In genomic region chr19:4782891-4783290, GRCm38 (mm10) we compare ENCODE assay signal across 25 mouse cellular contexts. TPM values are rescaled to one million over a fixed set of nuclear protein-coding genes. Genes with fewer than 3 reads are reported as not detected.
DNase-seq lines count a peak whose midpoint lies in the region; ATAC-seq and TF ChIP-seq lines count a peak whose summit lies in the region.
"Had no signal": no experiment of that assay in that cellular context is flagged by ENCODE, and none has a peak within 500 bp of the region (broad histone marks: within the 10 kb centered on the region; RNA-seq: fewer than 3 reads in every experiment).

No protein-coding gene starts in this region.

- no peak overlapping the region for H3K9ac ChIP-seq in kidney, embryonic 15.5 days
- H3K9ac ChIP-seq in lung, postnatal 0 days (replicated peaks; ENCODE audit: low read depth), result no peak overlapping the region
- H3K9ac ChIP-seq: embryonic facial prominence, embryonic 12.5 days; forebrain, embryonic 13.5 days had no signal

- peaks cover 93% of the 10 kb centered on the region for H3K36me3 ChIP-seq in kidney, embryonic 15.5 days
- H3K36me3 ChIP-seq in lung, postnatal 0 days (ENCODE audit: insufficient read depth, low read length), result peaks cover 17% of the 10 kb centered on the region

- no peak for ATAC-seq in kidney, embryonic 15.5 days (replicated peaks; ENCODE audit: low FRiP score)
- ATAC-seq in lung, postnatal 0 days, result peak; percentile 52
- ATAC-seq: activated CD4-positive, CD25-positive, alpha-beta regulatory T cell, adult 4 months; CD4-positive, CD25-positive, alpha-beta regulatory T cell, adult 4 months; forebrain, embryonic 13.5 days; Patski had no signal

- peak; percentile 71 for DNase-seq in heart, adult 11 months
- DNase-seq in heart, adult 18-20 months, result no peak
- peak; percentile 56 for DNase-seq in kidney, adult 9 months
- peak; percentile 63 for DNase-seq in lung, postnatal 0 days (ENCODE audit: low spot score)
- no peak for DNase-seq in lung, postnatal 10 days
- DNase-seq in lung, postnatal 36 days, result peak; percentile 60
- DNase-seq in lung, postnatal 4 days, result no peak
- DNase-seq: adrenal gland, adult 8-10 months; adrenal gland, postnatal 14 days; adrenal gland, postnatal 36 days; B cell, adult 2 months; cerebellum, adult 11-12 months; cerebellum, adult 2 months; cerebellum, adult 9-10 months; cerebellum, postnatal 10 days; cerebellum, postnatal 25 days had no signal

- peaks cover 4% of the 10 kb centered on the region; the same call in 1 of the 2 replicates for H3K4me1 ChIP-seq in kidney, embryonic 15.5 days
- H3K4me1 ChIP-seq in lung, postnatal 0 days (ENCODE audit: insufficient read depth, low read depth, low read length), result no peaks in the 10 kb centered on the region

- H3K9me3 ChIP-seq in kidney, embryonic 15.5 days (replicated peaks), result no peaks in the 10 kb centered on the region
- no peaks in the 10 kb centered on the region for H3K9me3 ChIP-seq in lung, postnatal 0 days (ENCODE audit: low read length)
- H3K9me3 ChIP-seq: embryonic facial prominence, embryonic 10.5 days; embryonic facial prominence, embryonic 12.5 days; forebrain, embryonic 13.5 days; G1E had no signal

- H3K4me2 ChIP-seq in kidney, embryonic 15.5 days, result no peak overlapping the region
- no peak overlapping the region for H3K4me2 ChIP-seq in lung, postnatal 0 days (replicated peaks; ENCODE audit: low read depth, low read length)
- H3K4me2 ChIP-seq: embryonic facial prominence, embryonic 12.5 days; forebrain, embryonic 13.5 days had no signal

- TF ChIP-seq EP300 in lung, postnatal 0 days (IDR thresholded peaks at IDR 0.05), result no peak

- no peak for TF ChIP-seq CTCF in lung, postnatal 0 days (IDR thresholded peaks at IDR 0.05)

- no peaks in the 10 kb centered on the region for H3K27me3 ChIP-seq in kidney, embryonic 15.5 days
- no peaks in the 10 kb centered on the region for H3K27me3 ChIP-seq in lung, postnatal 0 days (replicated peaks; ENCODE audit: insufficient read depth, low read length)
- H3K27me3 ChIP-seq: CH12.LX; embryonic facial prominence, embryonic 12.5 days; forebrain, embryonic 13.5 days; Patski had no signal

- H3K27ac ChIP-seq in kidney, embryonic 15.5 days, result no peak overlapping the region
- H3K27ac ChIP-seq in lung, postnatal 0 days (ENCODE audit: low read length), result no peak overlapping the region
- H3K27ac ChIP-seq: embryonic facial prominence, embryonic 10.5 days; embryonic facial prominence, embryonic 12.5 days; forebrain, embryonic 13.5 days had no signal

- WGBS in kidney, embryonic 15.5 days, result 87% methylated on average over 2 of the region's 2 CpGs
- WGBS in lung, postnatal 0 days, result 68% methylated on average over 2 of the region's 2 CpGs

- H3K4me3 ChIP-seq in kidney, embryonic 15.5 days (replicated peaks), result no peak overlapping the region
- H3K4me3 ChIP-seq in lung, postnatal 0 days (ENCODE audit: low read depth, low read length), result no peak overlapping the region
- H3K4me3 ChIP-seq: embryonic facial prominence, embryonic 10.5 days; embryonic facial prominence, embryonic 12.5 days; forebrain, embryonic 13.5 days had no signal

RNA-seq across cellular contexts. Expression of gene Rbm4, which starts 10.8 kb away (rescaled TPM):
- 10 to 100 TPM; 38.8 to 43.3 TPM for total RNA-seq in heart, adult 18-20 months (2021)
- polyA plus RNA-seq in kidney, embryonic 15.5 days (2015; fragmentation: Nextera tagmentation; extraction: Ambion mirVana), result 66.1 and 67.6 TPM in 2 replicates
- polyA plus RNA-seq in lung, postnatal 0 days (2015; fragmentation: Nextera tagmentation; extraction: Ambion mirVana), result 28.6 and 29.4 TPM in 2 replicates

RNA-seq across cellular contexts. Expression of gene Rbm4b, which starts 26.6 kb away (rescaled TPM):
- 1 to 10 TPM; 7.8 to 8.6 TPM for total RNA-seq in heart, adult 18-20 months (2021)
- 75.2 and 75.5 TPM in 2 replicates for polyA plus RNA-seq in kidney, embryonic 15.5 days (2015; fragmentation: Nextera tagmentation; extraction: Ambion mirVana)
- polyA plus RNA-seq in lung, postnatal 0 days (2015; fragmentation: Nextera tagmentation; extraction: Ambion mirVana), result 23.4 and 26.8 TPM in 2 replicates

RNA-seq across cellular contexts. Expression of gene Gm21992, which starts 28.5 kb away (rescaled TPM):
- 10 to 100 TPM; 15.4 to 19.4 TPM for total RNA-seq in heart, adult 18-20 months (2021)
- polyA plus RNA-seq in kidney, embryonic 15.5 days (2015; fragmentation: Nextera tagmentation; extraction: Ambion mirVana), result 38.2 and 40.3 TPM in 2 replicates
- polyA plus RNA-seq in lung, postnatal 0 days (2015; fragmentation: Nextera tagmentation; extraction: Ambion mirVana), result 13.9 and 19.7 TPM in 2 replicates

RNA-seq across cellular contexts. Expression of gene Rbm14, which starts 28.5 kb away (rescaled TPM):
- 10 to 100 TPM; 16.6 to 17.9 TPM for total RNA-seq in heart, adult 18-20 months (2021)
- polyA plus RNA-seq in kidney, embryonic 15.5 days (2015; fragmentation: Nextera tagmentation; extraction: Ambion mirVana), result 97.3 and 103 TPM in 2 replicates
- polyA plus RNA-seq in lung, postnatal 0 days (2015; fragmentation: Nextera tagmentation; extraction: Ambion mirVana), result 24.3 and 25.1 TPM in 2 replicates

RNA-seq across cellular contexts. Expression of gene Ccs, which starts 56.2 kb away (rescaled TPM):
- total RNA-seq in heart, adult 18-20 months (2021), result 10 to 100 TPM; 30.0 to 30.6 TPM
- polyA plus RNA-seq in kidney, embryonic 15.5 days (2015; fragmentation: Nextera tagmentation; extraction: Ambion mirVana), result 59.3 and 64.5 TPM in 2 replicates
- polyA plus RNA-seq in lung, postnatal 0 days (2015; fragmentation: Nextera tagmentation; extraction: Ambion mirVana), result 53.0 and 54.5 TPM in 2 replicates

Comparison
In these comparisons a context has a peak if more than half of its experiments do, and no peak if none do; other contexts are left out.
1. DNase-seq: peak in heart, adult 11 months (single experiment), kidney, adult 9 months (single experiment), lung, postnatal 0 days (single experiment) and lung, postnatal 36 days (single experiment); none in heart, adult 18-20 months (0 of 2), lung, postnatal 10 days (single experiment) and lung, postnatal 4 days (0 of 2).